Mouse (Mus musculus) E14TG2a.4 (cell line): ENCODE results near the gene Rin1.

Experiments
- CTCF ChIP-seq: conservative IDR thresholded peaks from 2 replicates; pipeline ENCODE4 v1.5.1; 2014; ENCODE audit warnings: low read length
- NANOG ChIP-seq: IDR thresholded peaks from 2 replicates; pipeline ENCODE4 v1.6.1; 2014; ENCODE audit warnings: borderline replicate concordance, low read length, mixed read lengths
- POU5F1 ChIP-seq: IDR thresholded peaks from 2 replicates; pipeline ENCODE4 v1.6.1; 2014; ENCODE audit warnings: low read length, borderline replicate concordance

DNA sequence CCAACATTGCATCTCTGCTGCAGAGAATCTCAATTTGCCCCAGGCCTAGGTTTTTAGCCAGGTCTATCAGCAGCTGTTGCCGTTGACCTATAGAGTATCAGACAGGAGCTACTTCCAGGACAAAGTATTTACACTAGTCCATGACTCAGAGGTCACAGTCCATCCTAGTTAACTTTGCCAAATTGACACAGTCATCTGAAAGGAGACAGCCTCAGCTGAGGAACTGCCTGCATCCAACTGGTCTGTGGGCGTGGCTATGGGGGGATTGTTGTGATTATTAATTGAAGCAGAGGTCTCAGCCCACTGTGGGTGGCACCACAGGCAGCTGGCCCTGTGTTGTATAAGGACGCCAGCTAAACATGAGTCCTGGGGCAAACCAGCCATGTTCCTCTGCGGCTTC is 45.4 kb upstream of the Rin1 start:
- TF ChIP-seq CTCF (no peak), POU5F1 (no peak), NANOG (no peak)
